Mouse (Mus musculus): Measurements from ENCODE around the gene Parvb.

Parvb gene

DNA sequence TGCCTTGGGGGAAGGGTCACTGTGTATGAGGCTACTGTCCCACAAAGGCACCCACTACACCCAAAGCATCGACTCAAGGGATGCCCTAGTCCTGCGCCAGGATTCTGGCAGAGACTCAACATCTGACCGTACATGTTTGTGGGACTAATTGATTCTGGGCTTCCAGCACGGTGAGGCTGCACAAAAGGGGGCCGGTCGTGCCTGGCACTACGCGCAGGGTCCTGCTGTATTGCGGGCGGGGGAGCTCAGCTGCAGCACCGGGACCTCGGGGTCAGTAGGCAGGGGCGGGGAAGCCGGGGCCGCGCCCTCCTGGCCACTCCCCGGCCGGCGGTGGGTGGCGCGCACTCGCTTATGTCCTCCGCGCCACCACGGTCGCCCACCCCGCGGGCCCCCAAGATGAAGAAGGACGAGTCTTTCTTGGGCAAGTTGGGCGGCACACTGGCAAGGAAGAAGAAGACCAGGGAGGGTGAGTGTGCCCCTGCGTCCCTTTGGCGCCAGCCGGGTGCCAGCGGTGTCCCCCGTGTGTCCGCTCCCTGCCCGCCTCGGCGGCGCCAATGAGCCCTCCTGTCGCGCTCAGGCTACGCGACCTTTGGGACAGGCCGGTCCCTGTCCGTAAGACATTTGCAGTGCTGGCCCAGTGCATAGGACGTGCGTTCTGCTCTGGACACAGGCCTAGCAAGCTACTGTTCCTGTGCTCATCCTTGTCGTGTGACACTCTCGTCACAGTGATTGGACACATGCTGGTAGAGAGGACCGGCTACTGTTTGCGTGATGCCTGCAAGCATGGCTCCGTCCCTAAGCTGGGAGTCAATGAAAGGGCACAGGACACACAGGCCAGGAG is at the start of gene Parvb:
Gene Parvb (plus strand): TSS at position 323 of the 841 bp plus-strand sequence.
- peak; percentile 52 to 58 for DNase-seq

DNA sequence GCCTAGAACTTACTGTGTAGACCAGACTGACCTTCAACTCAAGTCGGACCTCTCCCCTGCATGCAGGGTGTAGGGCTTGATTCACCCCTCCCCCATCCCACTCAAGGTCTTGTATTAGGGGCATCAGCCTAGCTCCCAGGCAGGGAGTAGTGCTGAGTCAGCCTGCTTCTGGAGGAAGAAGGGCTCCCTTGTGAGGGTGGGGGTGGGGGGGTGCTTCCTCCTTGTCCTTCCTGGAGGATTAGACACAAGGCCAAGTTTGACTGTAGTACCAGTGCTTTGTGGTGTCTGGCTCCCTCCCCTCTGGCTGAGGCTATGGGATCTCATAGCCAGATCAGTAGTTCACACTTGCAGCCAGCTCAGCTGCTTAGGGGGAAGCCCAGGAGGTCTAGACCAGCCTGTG is 47.9 kb upstream of the Parvb start:
- no peak for DNase-seq

DNA sequence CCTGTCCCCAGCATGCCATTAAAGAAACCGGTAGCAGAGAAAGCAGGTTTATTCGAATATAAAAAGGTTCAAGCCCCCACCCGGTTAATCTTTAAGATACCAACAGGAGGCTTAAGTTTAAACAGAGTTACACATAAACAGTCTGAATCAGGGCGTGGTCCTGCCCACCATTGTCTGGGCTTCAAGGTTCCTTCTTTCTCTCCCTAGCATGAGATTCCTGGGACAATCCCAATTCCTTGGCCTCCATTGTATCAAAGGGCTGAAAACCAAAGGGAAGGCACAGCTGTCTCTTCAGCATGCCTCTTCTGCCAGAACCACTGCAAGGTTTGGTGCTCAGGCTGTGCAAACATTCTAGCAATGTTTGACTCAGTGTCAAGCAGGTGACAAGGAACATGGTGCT is 45.6 kb upstream of the Parvb start:
- DNase-seq: no peak

DNA sequence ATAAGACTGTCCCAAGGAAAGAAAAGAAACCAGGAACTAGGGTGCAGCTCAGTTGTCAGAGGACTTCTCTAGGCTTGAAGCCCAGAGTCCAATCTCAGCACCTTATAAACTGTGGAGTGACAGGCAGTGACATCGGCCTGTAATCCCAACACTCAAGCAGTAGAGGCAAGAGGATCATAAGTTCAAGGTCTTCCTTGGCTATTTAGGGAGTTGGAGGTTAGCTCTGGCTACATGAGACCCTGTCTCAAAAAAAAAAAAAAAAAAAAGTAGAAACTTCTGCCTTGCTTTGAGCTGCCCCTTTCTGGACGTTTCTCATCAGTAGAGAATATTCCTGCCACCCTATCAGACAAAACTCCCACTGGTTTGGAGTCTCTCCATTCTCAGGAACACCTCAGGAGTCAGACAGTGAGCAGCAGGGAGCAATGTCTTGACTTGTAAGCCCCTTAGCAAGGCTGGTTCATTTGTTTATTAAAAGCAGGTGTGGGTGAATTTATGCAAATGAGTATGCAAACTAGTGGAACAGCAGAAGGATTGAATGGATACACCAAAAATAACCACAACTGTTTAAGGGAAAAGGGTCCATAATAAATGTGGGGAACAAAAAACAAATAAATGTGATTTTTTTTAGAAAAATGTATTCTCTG is 42.8 kb upstream of the Parvb start:
- no peak for DNase-seq

DNA sequence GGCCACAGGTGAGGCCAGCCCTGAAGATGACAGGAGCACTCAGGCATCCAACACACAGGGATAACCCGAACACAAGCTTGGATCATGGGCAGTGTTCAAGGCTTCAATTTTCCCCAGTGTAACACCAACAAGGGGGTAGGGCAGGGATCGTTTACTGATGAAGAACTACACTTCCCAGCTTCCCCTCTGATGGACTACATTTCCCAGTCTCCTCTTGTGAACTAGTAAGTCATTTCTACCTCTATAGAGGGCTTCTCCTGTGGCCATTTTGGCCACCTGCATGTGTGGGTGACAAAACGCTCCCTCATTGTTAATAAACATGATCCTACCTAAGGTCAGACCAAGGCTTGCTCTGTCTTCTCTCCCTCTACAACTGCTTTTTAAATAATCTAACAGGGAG is 42.0 kb upstream of the Parvb start:
- no peak for DNase-seq

DNA sequence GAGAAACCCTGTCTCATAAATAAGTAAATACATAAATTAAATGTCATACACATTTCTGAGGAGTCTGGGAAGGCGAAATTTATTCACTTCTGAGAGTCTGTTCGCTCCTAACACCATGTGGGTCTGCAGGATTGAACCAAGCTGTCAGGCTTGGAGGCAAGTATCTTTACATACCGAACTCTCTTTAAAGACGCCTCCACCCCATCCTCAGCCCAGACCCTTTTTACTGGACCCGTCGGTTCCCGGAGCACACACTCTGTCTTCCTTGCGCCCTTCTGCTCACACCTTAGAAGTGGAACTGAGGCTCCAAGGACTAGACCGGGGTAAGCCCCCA is 40.2 kb upstream of the Parvb start:
- DNase-seq: no peak

DNA sequence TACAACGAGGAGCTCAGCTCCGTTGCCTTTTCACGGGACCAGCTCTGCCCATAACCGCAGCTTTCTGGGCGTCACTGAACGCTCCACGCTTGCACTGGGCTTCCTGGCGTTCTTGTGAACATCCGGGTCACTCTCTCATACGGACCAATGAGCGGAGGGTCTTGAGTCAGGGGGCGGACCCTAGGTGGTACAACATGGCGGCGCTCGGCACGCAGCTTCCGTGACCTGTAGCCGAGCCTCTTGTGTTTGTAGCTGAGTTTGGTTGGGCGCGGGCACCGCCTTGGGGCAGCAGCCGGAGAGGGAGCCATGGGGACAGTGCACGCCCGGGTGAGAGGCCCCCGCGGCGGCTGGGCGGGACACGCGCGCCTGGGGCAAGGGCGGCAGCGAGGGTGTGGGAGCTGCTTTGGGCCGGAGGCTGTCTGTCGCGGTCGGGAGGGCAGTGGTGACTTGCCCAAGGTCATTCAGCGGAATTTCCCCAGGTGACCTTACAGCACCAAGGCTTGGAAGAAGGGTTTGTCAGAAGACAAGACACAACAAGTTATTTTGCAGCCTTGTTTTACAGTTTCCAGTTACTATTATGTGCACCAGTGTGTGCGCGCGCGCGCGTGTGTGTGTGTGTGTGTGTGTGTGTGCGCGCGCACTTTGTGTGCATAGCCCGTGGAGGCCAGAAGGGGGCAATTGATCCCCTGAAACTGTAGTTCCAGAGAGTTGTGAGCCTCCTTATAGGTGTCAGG is 39.6 kb upstream of the Parvb start, which contains the start of gene Samm50:
Gene Samm50 (plus strand): TSS at position 184 of the 734 bp plus-strand sequence.
- DNase-seq: peak; percentile 91 to 93

DNA sequence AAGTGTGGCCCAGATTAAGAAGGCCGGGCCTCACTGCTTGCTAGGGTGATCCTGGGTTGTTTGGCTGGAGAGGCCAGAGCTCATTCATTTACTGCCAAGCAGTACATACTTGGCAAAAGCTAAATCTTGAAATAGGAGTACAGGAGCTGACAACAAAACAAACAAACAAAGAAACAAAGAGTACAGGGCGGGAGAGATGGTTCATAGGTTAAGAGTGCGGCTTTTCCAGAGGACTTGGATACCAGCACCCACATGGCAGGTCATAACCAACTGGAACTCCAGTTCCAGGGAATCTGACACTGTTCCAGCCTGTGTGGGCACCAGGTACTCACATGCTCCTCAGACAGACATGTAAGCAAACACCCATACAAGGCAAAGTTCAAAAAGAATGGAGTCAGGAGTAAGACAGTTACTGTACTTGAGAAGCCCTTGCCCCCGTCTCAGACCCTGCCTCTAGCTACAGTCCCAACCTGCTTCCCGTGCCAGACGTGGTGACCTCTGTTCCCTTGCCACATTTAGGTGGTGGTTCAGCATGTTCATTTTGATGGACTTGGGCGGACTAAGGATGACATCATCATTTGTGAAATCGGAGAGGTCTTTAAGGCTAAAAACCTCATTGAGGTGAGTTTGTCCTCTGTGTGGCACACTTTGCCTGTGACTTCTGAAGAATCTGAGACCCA is 35.2 kb upstream of the Parvb start:
- no peak for DNase-seq

DNA sequence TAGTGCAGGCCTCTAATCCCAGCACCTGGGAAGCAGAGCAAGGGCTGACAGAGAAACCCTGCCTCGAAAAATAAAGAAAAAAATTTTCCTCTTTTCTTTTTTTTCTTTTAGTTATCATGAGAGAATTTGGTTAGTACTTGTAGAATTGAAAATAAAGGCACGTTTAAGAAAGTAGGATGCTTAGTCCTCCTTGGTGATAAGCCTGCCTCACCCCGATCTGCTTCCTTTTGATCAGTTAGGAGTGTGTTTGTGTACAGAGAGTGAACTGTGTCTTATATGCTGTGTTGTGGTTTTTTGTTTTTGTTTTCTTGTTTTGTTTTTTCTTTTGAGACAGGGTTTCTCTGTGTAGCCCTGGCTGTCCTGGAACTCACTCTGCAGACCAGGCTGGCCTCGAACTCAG is 24.5 kb upstream of the Parvb start:
- no peak for DNase-seq

DNA sequence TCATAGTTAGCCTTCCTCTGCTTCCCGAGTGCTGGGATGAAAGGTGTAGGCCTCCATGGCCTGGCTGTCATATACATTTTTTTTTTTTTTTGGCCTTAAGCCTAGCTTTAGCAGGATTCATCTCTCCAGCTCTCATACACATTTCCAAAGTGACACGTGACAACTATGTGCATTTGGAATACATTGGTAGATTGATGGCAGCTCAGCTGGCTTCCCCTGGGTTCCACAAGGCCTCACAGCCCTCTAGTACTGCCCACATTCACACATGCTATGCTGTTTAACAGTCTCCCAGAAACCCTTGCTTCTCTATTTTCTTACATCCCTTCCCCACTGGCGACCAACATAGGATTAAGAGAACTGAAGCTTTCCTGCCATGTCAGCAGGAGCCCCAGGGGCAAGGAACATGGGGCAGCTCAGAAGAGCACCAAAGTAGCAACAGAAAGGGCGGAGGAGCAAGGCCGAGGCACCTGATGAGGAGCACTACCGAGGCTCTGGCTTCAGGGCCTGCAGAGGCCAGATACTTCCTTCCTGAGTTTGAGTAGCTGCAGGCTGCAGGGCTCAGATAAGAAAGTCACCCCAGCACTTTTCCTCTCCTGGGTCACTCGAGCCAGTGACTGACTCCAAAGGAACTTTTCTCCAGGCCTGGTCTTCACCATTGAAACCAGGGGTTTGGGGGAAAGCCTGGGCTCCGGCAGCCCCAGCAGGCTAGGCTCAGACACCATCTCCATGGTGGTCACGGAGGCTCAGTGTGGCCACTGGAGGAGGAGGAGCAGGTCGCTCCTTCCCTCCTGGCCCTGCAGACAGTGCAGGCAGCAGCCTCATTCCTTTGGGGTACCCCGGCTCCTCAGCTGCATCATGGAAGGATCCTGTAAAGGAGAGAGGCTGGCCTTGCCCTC is 22.1 kb upstream of the Parvb start:
- DNase-seq: no peak

DNA sequence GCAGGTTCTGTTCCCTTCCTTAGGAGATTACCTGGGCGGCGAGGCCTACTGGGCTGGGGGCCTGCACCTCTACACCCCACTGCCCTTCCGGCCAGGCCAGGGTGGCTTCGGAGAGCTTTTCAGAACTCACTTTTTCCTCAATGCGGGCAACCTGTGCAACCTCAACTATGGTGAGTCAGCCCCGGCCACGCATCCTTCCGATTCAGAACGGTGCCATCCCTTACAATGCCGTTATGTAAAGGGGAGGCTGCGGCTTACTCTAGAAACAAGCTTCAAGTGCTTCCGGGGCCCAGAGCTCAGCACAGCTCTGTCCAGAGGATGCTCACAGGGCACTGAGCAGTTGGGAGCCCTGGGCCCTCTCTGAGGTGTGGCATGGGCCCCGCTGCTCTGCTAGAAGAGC is 21.4 kb upstream of the Parvb start:
- no peak for DNase-seq

DNA sequence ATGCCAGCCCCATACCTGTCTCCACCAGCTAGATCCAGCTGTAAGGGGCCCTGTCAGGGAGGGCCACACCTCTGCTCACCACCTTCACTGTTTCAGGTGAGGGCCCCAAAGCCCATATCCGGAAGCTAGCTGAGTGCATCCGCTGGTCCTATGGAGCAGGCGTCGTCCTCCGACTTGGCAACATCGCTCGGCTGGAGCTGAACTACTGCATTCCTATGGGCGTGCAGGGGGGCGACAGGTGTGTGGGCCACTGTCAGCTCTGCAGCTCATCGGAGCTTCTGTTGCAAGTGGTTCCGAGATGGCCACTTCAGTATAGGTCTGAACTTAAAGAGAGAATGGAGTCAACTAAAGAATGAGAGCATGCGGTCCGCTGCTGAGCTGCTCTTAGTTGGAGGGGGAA is 20.9 kb upstream of the Parvb start:
- no peak for DNase-seq

DNA sequence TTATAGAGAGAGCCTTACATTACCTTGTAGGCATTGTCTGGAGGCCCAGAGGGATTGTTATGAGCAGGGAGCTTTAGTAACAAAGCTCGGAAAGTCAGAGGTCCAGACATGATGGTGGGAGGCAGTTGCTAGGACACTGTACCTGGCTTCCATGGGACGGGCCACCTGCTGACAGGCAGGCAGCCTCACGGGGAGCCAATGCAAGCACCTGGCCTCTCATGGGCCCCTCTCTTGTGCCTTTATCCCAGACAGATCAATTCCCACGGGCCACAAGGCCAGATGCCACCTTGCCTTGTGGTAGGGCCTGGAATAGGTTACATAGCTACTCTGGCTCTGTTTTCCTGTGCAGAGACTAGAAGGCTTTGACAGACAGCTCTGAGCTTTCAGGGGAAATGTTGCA is 20.3 kb upstream of the Parvb start:
- DNase-seq: no peak

DNA sequence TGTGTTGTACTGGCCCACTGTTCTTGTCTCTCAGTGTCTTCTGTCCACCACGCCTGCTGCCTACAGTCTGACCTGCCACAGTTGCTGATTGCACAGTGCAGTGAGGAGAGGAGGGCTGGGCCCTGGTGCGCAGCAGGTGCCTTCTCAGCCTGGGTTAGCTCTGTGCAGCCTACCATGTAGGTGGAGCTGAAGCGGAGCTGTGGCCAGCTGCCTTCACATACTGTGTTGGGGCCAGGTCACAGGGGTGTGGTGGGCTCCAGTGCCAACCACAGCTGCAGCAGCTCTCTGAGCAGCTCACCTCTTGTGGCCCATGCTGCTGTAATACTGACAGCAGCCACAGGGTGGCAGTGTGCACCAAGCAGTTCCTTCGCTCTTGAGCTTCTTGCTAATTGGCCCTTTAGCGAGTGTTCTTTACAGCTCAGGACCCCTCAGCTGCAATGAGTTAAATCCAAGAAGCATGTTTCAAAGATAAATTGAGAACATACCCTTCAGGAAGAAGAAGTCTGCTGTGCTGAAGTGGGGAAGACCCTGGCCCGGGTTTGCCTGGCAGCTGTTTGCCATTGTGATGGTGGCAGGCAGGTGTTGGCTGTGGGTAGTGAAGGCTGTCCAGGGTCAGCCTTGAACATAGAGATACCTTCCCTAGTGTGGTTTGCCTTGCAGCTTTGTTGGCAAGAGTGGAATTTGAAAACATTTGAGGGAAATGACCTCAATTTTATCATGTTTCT is 19.6 kb upstream of the Parvb start:
- peak; percentile 95 to 96 for DNase-seq

DNA sequence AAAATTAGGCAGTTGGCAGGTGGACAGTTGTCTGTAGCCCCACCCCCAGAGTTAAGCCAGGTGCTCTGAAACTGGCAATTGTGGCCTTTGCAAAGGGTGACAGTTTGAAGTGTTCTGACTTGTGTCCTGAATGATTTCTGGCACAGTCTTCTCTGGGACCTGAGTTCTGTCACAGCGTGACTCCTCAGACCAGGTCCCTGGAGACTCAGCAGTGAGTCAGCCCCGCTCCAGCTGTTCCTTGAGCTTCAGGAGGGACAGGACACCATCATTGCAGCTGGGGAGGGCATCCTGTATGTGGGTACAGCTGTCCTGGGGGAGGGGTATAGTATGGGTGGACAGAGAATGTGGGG is 19.1 kb upstream of the Parvb start:
- DNase-seq: no peak

DNA sequence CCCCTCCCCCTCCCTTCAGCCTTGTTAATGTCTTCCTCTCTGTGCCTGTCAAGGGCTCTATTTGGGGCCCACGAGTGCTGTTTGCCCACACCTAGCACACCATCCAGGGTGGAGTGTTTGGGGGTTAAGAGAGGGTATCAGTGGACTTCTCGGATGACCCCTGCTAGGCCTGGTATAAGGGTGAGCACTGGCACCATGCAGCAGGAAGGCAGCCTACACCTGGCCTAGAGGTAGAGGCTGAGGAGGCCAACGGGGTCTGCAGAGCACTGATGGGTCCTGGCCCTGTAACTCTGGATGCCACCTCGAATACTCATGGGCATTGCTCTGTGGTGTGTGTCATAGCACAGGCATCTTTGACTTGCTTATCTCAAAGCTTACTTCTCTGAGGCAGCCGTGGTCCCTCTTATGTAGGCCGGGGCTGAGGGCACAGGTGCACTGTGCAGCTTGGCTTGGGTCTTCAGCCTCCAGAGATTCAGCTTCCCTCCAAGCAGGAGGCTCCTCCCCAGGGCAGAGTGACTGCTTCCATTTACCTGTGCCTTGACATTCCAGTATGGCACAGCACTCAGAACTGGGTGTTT is 18.6 kb upstream of the Parvb start:
- no peak for DNase-seq

DNA sequence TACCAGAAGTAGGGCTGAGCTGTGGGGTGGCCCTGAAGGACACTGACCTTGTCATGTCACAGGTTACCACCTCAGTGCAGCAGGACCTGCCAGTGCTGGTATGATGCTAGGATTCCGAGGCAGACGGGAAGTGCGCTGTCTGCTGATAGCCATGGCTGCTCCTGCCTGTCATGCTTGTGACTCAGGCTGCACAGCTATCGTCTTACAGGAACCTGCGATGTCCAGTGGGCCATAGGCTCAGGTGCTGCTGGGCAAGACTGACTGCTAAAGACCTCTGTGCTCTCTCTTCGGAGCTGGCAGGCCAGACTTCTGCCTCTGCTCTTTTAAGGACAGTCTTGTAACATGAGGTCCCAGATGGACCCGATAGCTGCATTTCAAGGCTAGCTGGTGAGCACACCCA is 17.4 kb upstream of the Parvb start:
- no peak for DNase-seq

DNA sequence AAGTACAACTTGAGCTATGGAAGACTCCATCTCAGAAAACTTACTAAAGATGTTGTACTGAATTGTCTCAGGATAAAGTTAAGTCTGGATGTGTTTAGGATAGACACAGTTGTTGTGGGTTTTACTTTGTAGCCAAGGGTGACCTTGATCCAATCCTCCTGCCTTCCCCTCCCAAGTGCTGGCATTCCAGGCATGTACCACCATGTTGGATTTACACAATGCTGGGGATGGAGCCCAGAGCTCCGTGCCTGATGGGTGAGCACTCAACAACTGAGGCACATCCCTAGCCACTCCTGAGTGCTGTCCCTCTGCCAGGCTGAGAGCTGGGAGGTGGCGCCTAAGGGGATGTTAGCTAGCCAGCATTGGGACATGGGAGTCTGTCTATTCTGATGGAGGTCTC is 16.6 kb upstream of the Parvb start:
- no peak for DNase-seq

DNA sequence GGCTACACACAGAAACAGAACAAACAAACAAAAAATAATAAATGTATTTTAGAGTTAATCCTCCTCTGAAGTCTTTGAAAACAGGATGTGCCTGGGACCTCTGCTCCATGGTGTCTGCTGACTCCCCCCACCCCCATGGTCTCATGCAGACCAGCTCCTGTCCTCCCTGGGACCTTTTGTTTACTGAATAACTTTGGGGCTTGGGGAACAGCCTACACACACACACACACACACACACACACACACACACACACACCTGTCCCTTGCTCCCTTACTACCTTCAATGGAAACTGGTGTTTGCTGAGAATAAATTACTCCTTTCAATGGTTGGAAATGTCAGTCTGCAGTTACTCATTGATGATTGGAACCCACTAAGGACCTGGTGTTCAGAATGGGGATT is 15.8 kb upstream of the Parvb start:
- DNase-seq: no peak

DNA sequence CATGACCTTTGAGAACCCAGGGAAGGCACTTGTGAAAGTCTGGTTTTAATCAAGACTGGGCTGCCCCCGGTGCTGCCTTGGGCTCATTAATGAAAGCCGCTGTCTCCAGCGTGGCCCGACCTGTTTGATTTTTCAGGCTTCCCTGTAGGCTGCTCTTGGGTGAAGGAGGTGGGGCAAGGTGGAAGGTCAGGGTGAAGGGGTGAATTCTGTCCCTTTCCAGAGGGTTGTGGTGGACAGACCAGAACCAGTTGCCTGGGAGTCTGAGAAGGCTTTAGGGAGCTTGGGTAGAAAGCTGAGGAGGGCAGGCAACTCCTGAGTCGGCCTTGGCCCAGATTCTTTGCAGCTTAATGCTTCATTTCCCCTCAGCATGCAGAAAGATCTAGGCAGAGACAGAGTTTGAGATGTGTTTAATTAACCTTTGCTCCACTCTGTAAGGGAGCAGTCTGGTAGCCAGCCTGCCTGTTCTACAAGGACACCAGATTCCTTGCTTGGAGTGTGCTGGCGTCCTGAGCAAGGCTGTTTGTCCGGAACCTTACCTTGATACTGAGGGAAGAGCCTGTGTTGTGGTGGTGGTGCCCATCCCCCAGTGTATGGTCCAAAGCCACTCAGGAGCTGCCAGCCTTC is 15.3 kb upstream of the Parvb start:
- peak; percentile 40 to 42 for DNase-seq
